Mouse (Mus musculus): ENCODE results near the gene Actg1.

The Actg1 gene

GRCm38 (mm10) chr11:120345067-120345681, 3.2 kb downstream of the Actg1 start:
- no peak for DNase-seq (ENCODE audit: low read depth)

GRCm38 (mm10) chr11:120344310-120344920, 3.9 kb downstream of the Actg1 start:
- DNase-seq (ENCODE audit: low read depth) = no peak

DNA sequence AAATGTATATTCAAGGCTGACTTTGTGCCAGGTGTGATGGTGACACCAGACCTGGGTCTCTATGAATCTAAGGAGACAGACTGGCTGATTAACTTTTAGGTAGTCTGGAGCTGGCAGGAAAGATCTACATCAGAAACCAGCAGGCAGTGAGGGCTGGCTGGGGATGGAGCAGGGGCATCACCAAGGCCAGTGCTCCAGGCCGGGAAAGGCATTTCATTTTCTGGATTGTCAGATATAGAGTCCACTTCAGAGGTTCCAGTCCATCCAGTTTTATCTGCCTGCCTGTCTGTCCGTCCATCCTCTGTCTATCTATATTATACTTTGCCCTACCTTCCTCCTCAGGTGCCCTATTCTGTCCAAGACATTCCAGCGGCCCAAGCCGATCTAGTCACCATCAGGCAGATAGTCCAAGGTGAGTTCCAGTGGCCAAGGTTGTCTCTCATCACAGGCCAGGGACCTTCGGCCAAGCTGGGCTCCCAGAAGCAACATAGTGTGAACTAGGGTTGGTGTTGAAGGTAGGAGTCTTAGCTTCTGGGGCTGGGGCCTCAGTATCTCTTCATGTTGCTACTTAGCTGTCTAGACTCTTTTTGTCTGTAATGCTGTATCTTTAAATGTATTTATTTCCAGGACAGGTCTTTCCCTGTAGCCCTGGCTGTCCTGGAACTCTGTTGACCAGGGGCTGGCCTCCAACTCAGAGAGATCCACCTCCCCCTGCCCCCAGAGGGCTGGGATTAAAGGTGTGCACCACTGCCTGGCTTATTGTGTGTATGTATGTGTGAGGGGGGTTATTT, 4.6 kb downstream of the Actg1 start:
- no peak for DNase-seq (ENCODE audit: low read depth)

DNA sequence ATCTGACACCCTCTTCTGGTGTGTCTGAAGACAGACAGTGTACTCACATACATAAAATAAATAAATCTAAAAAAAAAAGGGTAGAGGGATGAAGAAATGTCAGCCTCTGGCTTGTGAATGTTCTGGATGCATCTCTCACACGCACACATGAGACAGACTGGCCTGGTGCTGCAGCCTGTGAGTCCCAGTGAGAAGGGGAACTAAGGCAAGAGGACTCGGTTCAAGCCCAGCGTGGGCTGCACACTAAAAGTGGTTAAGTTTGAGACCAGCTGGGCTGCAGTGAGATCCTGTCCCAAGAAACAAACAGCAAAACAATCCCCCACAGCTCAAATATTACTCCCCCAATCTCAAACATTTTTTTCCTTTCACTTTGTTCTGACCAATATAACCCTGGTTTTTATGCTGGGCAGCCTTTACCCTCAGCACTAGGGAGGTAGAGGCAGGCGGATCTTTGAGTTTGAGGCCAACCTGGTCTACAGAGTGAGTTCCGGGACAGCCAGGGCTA, 5.6 kb downstream of the Actg1 start:
- no peak for DNase-seq (ENCODE audit: low read depth)

DNA sequence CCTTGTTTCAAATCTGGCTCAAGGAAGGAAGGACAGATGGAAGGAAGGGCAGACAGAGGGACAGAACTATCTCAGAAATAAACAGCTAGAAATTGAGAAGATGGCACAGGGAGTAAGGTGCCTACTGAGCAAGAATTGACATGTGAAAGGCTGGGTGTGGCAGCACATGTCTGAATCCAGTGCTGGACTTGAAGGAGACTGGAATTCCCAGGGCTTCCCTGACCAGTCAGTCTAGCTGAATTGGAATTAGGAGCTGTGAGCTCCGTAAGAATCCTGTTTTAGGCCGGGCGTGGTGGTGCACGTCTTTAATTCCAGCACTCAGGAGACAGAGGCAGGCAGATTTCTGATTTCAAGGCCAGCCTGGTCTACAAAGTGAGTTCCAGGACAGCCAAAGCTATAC, 6.7 kb downstream of the Actg1 start:
- DNase-seq (ENCODE audit: low read depth) = no peak

DNA sequence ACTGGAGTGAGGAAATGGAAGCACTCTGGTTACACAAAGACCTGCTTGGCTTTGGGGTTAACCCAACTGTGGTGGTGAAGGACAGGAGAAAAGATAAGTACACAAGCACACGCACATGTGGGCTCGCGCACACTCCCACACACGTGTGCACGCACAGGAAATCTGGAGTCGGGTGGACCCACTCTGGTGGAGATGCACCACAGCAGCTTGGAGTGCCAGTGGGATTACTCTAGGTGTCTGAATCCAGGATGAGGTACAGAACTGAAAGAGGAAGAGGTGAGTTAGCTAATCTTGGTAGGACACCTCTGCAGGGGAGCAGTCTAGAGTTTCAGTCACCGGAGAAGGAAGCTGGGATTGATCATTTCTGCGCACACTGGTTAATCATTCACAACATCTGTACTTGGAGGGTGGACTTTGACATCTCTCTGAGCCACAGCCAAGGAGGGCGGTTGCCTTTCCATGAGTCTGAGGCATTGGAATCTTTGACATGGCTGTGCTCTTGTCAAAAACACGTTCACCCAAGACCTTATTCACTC, 8.3 kb downstream of the Actg1 start:
- DNase-seq (ENCODE audit: low read depth) = no peak

GRCm38 (mm10) chr11:120338786-120339185, 9.6 kb downstream of the Actg1 start:
- DNase-seq (ENCODE audit: low read depth) = no peak

GRCm38 (mm10) chr11:120337447-120337846, 10.9 kb downstream of the Actg1 start:
- DNase-seq (ENCODE audit: low read depth) = no peak

- DNase-seq (ENCODE audit: low read depth) = no peak
Observed at GRCm38 (mm10) chr11:120335431-120336021, 12.8 kb downstream of the Actg1 start.

DNA sequence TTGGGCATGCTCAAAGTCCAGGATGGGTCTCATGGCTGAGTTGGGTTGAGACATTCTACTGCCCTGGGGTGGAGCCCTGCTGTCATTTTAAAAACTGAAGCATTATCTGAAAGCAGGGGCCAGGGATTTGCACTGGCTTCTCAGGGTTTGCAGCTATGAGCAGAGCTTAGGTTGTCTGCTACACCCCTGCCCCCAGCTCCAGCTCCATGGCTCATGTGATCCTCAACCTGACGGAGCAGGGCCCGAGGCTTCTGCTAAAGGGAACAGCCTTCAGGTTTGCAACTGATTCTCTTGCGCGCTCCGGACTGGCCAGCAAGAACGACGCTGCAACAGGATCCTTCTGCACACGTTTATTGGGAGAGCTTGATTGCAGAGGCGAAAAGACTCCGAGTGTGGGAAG, 28.2 kb downstream of the Actg1 start:
- no peak for DNase-seq (ENCODE audit: low read depth)

DNA sequence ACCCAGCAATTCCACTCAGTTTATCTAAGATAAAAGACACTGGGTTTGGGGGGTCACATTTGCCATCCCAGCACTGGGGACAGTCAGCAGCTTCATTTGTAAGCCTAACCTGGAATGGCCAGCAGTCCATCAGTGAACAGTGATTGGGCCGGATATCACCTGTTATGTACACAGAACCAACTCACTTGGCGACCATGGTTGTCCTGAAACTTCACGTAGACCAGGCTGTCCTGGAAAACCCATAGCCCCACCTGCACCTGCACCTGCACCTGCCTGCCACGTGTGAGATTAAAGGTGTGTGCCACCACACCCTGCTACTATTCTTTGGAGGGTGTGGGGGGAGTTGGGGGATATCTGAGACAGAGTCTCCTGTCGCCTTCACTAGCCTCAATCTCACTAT, 29.0 kb downstream of the Actg1 start:
- no peak for DNase-seq (ENCODE audit: low read depth)

DNA sequence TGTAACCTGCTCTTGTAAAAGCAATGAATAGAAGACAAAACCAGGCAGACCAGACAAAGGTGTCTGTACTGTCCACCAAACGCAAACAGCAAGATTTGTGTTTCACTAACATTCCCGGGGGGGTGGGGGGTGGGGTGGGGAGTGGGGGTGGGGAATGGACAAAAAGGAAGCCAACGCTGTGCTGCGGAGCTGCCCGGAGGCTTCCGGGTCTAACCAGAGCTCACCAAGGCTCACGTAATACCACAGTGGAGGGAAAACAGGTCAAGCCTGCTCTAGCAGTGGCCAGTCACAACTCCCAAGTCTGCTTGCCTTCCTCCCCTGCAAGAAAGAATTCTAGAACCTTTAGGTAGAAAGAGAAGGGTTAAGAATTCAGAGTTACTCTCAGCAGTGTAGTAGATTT, 30.9 kb downstream of the Actg1 start:
- no peak for DNase-seq (ENCODE audit: low read depth)

DNA sequence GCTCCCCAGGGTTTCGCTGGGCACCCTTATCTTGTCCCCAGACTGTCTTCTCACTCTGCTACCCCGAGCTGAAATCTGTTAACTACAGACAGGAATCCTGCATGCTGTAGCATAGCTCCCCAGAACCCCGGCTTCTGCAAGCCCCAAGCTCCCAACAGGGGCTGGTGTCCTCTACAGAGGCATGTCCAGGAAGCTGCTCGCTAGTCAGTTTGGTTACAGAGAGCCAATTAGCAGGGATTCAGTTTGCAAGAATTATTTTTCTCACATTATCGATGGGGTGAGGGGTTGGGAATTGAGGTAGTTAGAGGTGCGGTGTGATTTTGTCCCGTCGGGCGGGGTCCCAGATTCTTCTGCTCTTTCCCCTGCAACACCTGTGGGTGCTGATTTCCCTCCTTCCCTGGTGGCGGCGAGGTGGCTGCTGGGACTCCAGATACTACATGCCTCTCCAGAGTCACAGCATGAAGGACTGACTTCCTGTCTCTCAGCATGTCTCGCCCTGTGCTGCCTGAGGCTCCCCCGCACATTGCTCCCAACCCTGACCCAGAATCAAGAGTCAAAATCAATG, 31.6 kb downstream of the Actg1 start:
- DNase-seq (ENCODE audit: low read depth) = no peak

DNA sequence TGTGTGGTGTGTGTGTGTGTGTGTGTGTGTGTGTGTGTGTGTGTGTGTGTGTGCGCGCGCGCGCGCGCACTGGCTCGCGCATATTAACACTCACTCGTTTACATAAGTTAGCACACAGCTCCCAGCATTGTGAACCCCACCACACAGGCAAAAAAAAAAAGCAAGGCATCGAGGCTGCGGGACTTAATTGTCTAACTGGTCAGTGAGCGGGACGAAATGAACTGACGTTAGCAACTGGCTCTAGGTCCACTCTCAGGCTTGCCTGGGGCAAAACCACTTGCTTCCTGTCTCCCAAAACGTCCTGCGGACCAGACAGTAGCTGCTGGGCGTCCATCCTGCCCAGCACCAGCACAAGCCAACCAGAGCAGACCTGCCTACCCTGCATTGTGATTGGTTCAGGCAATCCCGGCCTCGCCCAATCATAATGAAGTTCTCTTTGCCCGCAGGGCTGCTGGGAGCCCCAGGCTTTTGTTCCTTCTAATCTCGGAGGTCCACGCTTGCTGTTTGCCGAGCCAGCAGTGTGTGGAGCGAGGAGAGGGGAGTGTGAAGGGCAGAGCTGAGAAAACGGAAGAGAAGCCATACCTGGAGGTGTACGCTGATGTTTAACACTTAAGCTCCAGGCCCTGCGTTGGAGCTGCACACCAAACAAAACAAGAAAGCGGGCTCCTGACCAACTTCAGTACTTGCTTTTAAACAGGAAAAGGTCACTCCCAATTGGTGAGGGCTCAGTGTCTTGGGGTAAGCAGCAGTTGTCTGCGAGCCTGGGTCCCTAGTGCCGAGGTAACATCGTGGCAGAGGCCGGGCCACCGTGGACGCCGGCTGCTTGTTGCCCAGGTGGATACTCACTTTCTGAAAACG, 32.3 kb downstream of the Actg1 start:
- peak; percentile 81 for DNase-seq (ENCODE audit: low read depth)

- no peak for DNase-seq (ENCODE audit: low read depth)
Observed at GRCm38 (mm10) chr11:120315416-120315761, 33.0 kb downstream of the Actg1 start.

DNA sequence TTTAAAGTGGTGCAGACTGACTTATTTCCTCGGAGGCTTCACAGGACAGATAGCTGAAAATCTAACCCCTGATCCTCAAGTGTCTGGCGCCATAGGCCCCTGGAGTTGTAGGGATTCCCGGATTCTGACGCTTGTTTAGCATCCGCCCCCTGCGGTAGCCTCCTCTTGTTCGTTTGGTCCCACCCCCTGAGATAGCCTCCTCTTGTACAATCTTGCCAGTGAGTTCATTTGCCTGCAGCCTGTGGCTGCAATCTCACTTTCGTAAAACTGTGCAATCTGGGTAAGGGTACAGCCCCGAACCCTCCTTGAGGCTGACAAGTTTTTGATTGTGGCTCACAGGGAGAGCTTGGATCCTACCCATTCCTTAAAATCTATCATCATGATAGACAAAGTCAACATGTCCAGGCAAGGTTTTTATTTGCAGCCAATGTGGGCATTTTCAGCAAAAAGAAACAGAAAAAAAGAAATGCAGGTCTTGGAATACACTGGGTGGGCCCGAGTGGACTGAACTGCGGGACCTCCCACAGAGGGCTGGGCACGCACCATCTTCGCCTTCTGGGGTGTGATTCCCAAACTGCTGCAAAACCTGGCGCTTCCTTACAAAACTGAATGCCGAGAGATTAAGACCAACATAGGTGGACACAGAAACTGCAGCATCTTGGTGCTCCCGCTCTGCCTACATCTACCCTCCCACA, 33.5 kb downstream of the Actg1 start:
- DNase-seq (ENCODE audit: low read depth) = no peak

DNA sequence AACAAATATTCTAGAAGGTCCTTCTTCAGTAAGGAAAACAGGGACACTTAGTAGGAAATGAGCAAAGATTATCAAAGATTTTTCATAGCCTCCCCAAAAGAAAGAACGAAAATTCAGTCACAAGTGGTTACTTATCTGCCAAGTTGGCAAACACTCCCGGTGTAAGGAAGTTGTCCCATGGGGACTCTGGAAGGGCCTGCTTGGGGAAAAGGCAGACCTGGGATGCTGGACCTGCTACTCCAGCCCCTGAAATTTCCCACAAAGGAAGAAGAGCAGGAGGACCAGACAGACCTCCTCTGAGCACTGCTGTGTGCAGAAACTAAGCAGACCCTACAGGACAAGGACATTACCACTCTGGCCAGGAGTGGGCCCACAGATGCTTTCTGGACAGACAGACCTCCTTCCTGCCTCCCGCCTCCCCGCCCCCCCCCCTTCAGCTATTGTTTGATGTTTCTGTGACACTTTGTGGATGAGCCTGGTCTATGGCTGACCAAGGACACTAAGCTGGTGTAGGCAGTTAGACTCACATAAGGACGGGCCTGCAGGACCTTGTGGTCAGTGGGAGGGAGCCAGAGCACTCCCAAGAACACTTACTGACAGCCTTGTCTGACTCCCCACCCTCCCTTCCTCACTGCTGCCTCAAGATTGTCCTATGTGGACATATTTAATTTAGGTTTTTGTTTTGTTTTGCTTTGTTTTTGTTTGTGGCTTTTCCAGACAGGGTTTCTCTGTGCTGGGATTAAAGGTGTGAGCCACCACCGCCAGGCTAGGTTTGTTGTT, 34.2 kb downstream of the Actg1 start:
- no peak for DNase-seq (ENCODE audit: low read depth)

DNA sequence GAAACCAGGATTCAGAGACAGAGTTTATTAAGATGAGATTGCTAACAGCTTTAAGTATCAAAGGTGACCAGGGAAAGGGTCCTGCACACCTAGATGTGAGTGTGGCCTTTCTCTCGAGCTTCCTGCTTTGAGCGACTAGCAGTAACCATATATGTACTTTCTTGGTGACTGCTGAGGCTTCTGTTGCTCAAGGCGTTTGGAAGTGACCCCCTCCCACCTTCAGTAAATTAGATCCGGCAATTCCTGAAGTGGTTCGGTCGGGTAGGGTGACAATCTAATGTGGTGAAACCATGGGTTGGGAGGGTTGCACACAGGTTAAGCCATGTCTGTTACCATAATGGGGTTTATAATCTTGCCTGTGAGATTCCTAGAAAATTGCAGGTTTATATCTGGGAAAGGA, 36.3 kb downstream of the Actg1 start:
- DNase-seq (ENCODE audit: low read depth) = no peak

- DNase-seq (ENCODE audit: low read depth) = no peak
Observed at GRCm38 (mm10) chr11:120311561-120311960, 36.8 kb downstream of the Actg1 start.

GRCm38 (mm10) chr11:120310813-120311312, 37.5 kb downstream of the Actg1 start:
- DNase-seq (ENCODE audit: low read depth) = peak; percentile 75

All from c-Kit-positive CD71-negative TER-119-negative erythroid progenitor cells, embryonic 14.5 days (primary cell).